Mouse (Mus musculus) heart, adult 2 months (tissue): ENCODE data around the gene Olfr735.

ENCODE experiments used
- CTCF ChIP-seq: fragments of 200-600 bp; IDR thresholded peaks from 2 replicates; pipeline ENCODE4 v1.8.1; 2022; ENCODE audit warnings: antibody characterized with exemption, mild to moderate bottlenecking, moderate library complexity
- EP300 ChIP-seq: fragments of 200-500 bp; IDR thresholded peaks from 2 replicates; pipeline ENCODE4 v1.6.1; 2011; ENCODE audit warnings: low read depth, low read length, control low read depth; ENCODE audit not compliant: insufficient read depth
- POLR2A ChIP-seq: fragments of 200-500 bp; IDR thresholded peaks from 2 replicates; pipeline ENCODE4 v1.6.1; 2011; ENCODE audit warnings: mild to moderate bottlenecking, low read depth, low read length, control low read depth; ENCODE audit not compliant: insufficient read depth

GRCm38 (mm10) chr14:50356725-50357124, 8.1 kb upstream of the Olfr735 start:
- TF ChIP-seq EP300 (no peak), POLR2A (no peak), CTCF (no peak)
